Mouse (Mus musculus) C2C12 (cell line): ENCODE results near the gene Grid2.

Experiments
- CTCF ChIP-seq: IDR thresholded peaks from one replicate; pipeline ENCODE4 v1.5.1; 2011; ENCODE audit not compliant: control insufficient read depth, insufficient read depth, insufficient read length
- MAX ChIP-seq: IDR thresholded peaks from one replicate; pipeline ENCODE4 v1.6.1; 2011; ENCODE audit warnings: mild to moderate bottlenecking, control low read depth
- MYOD1 ChIP-seq: IDR thresholded peaks from one replicate; pipeline ENCODE4 v1.6.1; 2011; ENCODE audit warnings: low read depth; ENCODE audit not compliant: control insufficient read depth, insufficient read length

GRCm38 (mm10) chr6:64448864-64449355, 1193.2 kb downstream of the Grid2 start:
- TF ChIP-seq CTCF (no peak), MYOD1 (no peak), MAX (no peak)
